Mouse (Mus musculus): ENCODE data around the gene Rhox2e.
"Not testable (repeated sequence)": the region's sequence is repeated elsewhere in the genome, so short reads cannot be mapped to it uniquely, and the experiment has no call there.

Rhox2e gene

GRCm38 (mm10) chrX:37530152-37530551 lies at the start of gene Rhox2e:
Gene Rhox2e, plus strand, starts transcription at chrX:37530452.
- DNase-seq = not testable (repeated sequence)

GRCm38 (mm10) chrX:37514059-37514458 lies 16.2 kb upstream of the Rhox2e start, which contains the start of gene Rhox4d:
Gene Rhox4d, plus strand, starts transcription at chrX:37514359.
- not testable (repeated sequence) for DNase-seq

DNA sequence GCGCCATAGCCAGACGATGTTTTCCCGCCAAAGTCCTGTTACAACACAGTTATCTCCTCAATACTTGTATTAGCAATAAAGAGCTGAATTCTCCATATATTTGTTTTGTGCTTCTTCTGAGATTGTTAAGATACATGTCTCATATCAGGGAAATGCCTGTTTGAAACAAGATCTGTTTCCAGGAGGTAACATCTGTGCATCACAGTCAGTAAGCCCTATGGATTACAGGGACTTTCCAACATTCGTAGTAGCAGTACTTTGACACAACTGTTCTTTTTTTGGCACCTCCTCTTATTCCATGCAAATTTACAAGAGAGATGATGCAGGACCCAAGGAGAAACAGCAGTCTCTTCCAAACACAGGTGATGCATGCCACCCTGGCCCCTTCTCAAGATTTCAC lies 11.5 kb downstream of the Rhox2e start, which contains the start of gene Rhox3e:
TSS of gene Rhox3e (plus strand) at position 301 of the 400 bp plus-strand sequence.
- not testable (repeated sequence) for DNase-seq

DNA sequence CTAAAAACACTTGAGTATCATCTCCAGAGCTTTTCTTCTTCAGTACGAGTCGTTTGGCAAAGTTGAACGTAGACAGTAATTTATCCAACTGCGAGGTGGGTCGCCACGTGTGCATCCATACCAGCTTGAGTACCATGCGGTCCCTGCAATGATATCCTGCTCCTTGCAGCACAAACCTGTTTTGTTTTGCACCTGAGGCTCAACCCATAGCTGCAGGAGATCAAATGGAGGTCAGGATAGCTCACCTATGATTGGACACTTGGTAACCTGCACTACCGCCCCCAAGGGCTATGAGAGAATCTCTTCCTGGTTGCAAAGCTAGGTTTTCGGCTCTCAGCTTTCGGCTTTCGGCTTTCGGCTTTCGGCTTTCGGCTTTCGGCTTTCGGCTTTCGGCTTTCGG lies 26.9 kb downstream of the Rhox2e start, which contains the start of gene Rhox4e:
TSS of gene Rhox4e (plus strand) at position 301 of the 400 bp plus-strand sequence.
- DNase-seq = not testable (repeated sequence)

- not testable (repeated sequence) for DNase-seq
These were observed 40.9 kb downstream of the Rhox2e start, which contains the start of gene Rhox2f for GRCm38 (mm10) chrX:37571105-37571504. Gene Rhox2f, plus strand, starts transcription at chrX:37571405.

GRCm38 (mm10) chrX:37572638-37573037 lies 42.4 kb downstream of the Rhox2e start:
- DNase-seq = peak; percentile 0

DNA sequence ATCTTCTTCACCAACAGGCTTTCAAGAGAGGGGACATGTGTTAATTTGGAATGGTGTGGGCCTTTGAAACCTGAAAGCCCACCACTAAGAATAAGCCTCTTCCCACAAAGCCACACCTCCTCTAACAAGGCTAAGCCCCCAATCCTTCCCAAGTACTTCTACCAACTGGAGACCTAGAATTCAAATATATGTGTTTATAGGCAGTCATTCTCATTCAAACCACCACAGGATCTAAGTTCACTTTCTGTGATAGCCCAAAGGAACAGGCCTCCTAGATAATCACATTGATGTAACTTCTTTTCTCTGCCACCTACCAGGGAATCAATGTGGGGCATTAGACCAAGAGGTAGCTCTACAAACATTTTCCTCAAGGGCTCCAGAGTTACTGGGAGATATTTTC lies 50.4 kb downstream of the Rhox2e start, which contains the start of gene Rhox3f:
TSS of gene Rhox3f (plus strand) at position 301 of the 400 bp plus-strand sequence.
- not testable (repeated sequence) for DNase-seq
